Mouse (Mus musculus): ENCODE data around the gene Acyp1.

Acyp1 gene

DNA sequence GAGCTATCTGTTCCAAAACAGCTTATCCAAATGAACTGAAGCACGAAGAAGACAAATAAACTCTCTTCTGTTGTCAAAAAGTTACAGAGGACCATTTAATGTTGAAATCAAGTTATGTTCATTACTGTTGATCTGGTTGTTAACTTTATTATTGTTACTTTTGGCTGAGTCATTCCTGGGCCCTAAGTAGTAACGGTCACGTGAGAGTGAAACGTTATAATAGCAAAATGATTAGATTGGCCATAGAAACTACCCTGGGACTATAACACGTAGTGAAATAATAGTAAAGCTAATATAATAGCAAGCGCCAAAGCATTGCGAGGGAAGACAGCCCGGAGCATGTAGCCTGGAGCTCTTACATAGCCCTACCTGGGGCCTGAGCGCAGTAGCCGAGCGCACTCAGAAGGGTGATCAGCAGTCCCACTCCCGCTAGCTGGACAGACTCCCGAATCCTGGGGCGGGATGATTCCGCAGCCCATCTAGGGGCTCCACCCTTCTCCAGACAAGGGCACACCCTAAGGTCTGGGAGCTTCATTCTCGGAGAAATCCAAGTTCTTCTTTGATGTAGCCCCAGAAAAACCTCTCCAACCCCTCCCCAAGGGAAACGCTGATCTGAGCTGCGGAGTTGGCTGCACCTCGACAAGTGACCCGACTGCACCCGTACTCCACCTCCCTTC is at the start of gene Acyp1:
Acyp1 (minus strand) TSS at position 630 of the 677 bp plus-strand sequence.
- DNase-seq (ENCODE audit: low spot score): no peak

DNA sequence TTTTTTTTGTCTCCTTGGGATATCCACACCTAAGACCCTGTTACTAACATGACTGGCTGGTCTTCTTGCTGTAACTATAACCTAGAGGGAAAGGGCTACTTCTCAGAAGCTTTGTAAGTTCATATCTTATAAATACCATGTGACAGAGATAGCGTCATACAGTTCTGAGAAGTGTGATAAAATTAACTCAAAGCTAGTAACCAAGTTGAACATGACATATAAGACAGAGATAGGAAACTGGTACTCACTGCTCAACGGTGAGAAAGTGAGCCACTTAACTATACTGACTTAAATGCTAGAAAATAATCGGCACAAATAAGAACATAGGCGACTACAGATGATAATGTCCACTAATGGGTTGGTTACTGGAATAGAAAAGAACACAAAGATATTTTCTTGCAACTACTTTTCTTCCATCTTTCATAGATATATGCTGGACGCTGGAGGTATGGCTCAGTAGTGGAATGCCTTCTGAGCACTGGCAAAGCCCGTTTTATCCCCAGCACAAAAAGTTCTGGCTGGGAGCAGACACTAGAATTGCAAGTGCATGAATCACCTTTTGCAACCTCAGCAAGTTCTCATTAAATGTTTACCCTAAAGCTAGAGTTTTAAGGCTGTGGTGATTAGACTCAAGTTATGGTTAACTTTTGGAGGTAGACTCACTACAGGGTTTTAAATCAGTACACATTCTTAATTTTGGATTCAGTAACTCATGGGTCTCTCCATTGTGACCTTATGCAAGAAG is 49.5 kb upstream of the Acyp1 start:
- no peak for DNase-seq (ENCODE audit: low spot score)

DNA sequence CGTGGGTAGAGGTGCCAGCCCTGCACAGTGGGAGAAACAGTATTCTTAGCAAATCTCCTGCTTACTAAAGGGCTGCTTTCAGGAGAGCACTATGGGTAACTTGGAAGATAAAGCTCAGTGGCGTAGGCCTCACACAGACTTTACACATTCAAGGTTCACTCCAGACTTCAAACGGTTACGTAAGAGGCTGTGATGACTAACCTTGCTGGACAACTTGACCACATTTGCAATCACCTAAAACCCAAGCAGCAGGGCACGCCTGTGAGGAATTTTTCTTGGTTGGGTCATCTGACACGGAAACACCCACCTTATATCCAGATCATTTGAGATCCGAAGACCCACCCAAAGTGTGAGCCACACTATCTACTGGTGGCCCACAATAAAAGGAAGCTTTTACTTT is 41.9 kb upstream of the Acyp1 start:
- no peak for DNase-seq (ENCODE audit: low spot score)

DNA sequence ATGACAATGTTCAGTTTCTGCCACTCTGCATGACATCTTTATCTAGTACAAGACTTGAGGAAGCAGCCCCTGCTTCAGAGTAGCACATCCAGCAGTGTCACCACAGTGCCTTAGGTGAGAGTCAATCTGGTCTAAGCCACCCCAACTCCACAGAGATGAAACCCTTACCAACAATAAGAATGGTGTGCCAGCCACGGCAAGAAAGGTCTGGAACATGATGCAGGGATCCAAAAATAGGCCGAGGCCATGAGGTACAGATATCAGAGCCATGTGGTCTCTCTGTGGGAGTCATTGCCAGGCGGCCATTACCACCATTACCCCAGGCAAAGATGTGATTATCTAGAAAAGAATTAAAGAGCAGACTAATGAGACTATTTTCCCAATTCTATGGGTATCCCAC is 20.4 kb upstream of the Acyp1 start:
- no peak for DNase-seq (ENCODE audit: low spot score)

DNA sequence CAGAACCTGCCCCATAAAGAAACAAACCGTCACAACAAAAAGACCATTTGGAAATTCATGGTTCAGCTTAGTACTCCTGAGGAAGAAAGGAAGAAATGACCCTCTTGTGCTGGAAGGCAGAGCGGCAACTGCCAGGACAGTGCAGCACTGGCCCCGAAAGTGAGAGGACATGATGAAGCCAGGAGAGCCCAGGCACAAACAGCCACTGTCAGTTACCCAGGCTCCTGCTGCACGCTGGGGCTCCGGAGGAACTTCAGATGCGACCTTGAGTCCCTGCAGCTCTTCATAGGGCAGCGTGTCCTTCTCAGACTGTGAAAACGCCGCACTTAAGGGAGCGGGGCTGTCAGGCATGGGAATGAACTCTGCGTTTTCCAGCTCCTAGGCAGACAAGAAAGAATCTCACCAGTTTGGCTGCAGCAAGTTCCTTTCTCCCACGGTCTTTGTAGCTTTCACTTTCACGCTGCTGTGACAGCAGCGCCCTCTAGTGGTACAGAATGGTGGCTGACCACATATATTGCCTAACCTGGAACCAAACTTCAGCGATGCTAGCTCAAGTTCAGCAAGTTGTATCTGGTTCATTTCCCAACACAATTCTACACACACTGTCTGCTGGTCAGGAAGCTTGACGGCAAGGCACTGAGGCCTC is 17.1 kb upstream of the Acyp1 start:
- DNase-seq (ENCODE audit: low spot score): peak; percentile 76

DNA sequence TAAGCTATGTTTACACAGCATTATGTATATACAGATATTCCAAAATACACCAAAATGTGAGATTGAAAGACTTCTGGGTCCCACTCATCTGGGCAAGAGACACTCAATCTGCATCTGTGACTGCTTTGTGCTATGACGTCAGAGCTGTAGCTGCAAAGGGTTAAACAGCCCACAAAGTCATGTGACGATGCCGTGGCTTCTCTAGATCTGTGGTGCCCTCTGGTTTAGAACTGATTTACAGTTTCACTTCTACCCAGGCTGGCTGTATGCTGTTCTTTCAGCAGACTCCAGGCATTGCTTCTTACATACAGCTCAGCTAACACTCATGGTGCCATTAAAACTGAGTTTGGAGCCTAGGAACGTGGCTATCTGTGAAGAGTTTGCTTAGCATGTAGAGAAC is 16.5 kb upstream of the Acyp1 start:
- DNase-seq (ENCODE audit: low spot score): no peak

DNA sequence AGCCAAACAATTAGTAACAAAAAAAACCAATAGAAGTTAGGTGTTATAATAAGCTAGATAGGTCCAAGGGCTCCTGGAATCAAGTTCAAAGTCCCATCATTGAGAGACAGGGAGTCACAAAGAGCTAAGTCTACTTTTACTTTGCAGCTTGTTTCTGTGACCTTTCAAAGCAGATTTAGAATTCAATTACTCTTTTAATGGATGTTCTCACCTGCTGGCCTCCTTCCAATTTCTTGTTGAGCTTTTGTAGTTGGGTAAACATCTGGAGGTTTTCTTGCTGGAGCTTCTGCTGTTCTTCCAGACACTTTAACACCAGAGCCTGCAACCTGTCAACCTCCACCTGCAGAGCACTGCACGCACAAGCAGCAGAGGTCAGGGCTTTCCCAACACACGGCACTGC is 15.0 kb upstream of the Acyp1 start:
- DNase-seq (ENCODE audit: low spot score): no peak

DNA sequence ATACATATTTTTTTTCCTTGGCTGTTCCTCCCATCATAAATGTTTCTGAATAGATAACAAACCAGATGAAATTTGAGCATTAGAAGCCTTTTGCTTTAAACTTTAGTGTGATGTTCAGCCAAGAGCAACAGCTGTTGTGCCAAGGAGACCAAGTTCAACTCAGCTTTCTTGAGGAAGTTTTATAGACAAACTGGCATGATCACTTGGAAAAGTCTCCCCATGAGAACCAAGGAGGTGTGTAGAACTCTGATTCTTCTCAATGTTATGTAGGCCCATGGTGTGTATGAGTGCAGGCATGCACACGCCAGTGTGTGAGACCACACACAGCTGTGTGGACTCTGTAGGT is 10.6 kb upstream of the Acyp1 start:
- DNase-seq (ENCODE audit: low spot score): no peak

DNA sequence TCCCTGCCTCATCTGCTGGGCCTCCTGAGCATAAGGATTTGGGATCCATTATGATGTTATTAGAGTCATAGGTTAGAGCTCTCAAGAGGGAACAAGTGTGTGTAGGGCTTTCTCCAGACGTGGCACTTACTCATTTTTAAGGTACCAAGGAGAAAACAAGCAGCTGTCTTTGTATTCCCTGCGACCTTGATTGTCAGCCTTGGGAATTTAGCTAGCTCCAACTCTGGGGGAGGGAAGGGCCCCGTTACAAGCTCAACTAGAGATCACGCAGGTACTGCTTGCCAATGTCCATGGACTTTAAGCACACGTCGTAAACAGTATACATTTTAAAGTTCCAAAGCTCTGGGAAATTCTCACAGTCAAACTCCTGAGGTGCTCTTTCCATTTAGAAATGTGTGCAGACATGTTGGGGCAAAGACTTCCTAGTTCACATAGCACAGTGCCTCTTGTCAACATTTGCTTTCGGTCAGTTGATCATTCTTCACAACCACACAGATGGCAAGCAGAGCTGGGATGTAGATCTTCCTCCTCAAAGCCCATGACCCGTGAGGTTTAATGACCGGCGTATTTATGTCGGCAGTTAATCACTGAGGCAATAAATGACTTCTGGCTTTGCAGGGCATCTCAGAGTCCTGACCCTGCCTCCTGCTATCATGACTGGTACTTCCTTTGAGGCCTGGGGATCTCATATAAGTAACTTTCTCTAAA is 10.0 kb upstream of the Acyp1 start:
- DNase-seq (ENCODE audit: low spot score): peak; percentile 53

DNA sequence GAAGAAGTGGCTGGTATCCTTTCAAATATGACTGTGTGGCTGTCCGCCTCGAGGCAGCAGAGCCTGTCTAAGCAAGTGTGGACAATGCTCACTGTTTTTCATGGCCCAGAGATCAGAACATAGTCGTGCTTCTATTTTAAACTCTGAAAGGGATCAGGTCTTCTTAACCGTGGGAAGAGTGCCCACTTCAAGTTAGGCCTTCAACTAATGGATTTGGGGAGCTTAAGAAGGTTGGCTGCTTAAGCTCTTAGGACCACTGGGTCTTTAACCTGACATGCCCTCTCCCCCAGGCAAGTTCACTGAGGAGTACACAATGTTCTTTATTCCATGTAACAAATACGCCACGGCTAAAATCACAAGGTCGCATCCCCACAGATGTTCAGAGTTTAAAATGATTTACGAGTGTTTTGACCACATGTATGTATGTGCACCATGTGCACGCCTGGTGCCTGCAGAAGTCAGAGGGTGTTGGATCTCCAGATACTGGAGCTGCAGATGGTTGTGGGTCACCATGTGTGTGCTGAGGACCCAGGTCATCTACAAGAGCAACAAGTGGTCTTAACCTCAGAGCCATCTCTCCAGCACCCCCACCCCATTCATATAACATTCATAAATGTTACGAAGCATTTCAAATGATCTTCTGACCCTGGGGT is 9.2 kb upstream of the Acyp1 start:
- no peak for DNase-seq (ENCODE audit: low spot score)

DNA sequence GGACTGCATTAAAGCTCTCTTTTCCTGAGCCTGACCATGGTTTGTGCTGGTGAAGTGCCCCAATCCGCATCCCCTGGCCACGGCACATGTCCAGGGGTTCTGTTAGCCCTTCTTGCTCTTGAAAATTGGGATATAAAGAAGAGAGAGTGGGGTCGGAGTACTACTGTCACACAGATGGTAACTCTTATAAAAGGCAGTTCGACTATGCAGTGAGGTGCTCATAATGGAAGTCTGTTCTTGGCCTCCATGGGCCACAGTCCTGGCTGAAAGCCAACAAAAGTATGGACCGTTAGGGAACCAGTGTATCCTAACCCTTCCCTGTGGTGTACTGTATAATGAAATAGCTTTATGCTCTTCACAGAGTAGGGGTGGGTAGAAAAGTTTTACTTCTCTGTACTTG is 8.7 kb upstream of the Acyp1 start:
- DNase-seq (ENCODE audit: low spot score): no peak

DNA sequence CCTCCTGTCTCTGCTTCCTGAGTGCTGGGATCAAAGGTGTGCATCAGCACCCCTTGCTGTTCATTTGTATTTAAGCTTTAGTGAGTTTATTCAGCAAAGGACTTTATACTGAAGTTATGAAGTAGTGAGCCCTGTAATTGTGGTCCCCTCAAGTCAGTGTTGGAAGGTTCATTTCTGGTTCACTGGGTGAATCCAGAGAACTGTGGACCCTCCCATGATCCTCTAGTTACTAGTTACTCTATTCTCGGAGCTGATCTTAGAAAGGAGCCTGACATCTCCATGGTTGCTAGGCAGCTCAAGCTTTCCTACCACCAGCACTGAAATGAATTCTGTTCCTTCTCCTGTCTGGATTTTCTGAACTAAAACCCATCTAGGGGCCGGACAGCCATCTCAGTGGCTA is 7.3 kb upstream of the Acyp1 start:
- no peak for DNase-seq (ENCODE audit: low spot score)

DNA sequence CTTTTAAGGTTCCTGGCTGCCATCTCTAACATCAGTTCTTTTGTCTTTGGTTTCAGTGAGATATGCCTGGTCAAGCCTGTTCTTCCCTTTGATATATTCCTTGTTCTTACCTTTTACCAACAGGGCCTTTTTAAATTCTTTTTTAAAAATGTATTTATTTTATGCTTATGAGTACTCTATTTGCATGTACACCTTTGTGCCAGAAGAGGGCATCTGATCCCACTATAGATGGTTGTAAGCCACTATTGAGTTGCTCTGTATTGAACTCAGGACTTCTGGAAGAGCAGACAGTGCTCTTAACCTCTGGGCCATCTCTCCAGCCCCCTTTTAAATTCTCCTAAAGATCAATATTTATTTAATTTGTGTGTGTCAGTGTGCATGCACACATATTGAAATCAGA is 4.7 kb upstream of the Acyp1 start:
- DNase-seq (ENCODE audit: low spot score): no peak

DNA sequence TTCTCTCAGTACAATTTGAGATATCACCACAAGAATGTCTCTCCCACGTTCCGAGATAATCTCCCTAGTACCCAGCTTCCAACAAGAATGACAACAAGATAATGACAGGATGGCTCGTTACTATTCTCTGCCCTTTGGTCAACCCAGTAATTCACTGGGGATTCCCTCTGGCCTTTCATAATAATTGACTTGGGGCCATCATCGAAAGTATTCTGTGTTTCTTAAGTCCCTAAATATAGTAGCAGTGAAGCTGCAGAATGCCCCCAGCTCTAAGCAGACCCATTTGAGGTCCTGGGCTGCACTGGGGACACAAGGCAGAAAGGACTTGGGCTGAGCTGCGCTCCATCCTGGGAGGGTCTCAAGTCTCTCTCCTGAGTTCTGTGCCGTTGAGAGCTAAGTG is 4.0 kb upstream of the Acyp1 start:
- DNase-seq (ENCODE audit: low spot score): no peak

DNA sequence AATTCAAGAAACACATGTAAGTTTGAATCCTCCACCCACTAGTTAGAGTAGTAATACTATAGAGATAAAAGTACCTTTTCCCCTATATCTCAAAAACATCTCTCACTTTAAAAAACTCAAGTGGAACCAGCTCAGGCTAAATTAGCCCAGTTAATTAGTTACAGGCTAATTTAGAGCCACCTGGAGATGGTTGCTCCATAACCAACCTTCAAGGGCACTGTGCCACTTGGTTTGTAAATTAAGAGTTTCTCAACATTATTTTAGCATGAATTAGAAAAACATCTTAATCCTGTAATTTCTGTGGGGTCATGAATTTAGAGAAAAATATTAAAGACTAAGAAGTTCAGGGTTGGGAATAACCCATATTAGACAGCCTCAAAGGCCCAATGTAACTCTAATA is 3.3 kb upstream of the Acyp1 start:
- no peak for DNase-seq (ENCODE audit: low spot score)

DNA sequence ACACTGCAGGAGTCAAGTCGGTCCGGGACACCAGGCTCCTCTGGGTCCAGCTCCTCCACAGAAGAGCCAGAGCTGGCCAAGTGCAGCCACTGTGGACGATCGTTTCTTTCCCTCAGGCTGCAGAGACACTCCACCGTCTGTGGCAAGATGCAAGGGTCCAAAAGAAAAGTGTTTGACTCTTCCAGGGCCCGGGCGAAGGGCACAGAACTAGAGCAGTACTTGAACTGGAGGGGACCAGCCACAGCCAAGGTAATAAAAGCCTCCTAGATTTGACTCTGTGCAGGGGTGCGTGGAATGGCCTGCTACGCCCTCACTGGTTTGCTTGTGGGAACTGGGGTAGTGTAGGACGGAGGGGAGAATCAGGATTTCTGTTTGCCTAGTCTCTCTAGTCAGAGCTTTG is 2.4 kb upstream of the Acyp1 start:
- no peak for DNase-seq (ENCODE audit: low spot score)

DNA sequence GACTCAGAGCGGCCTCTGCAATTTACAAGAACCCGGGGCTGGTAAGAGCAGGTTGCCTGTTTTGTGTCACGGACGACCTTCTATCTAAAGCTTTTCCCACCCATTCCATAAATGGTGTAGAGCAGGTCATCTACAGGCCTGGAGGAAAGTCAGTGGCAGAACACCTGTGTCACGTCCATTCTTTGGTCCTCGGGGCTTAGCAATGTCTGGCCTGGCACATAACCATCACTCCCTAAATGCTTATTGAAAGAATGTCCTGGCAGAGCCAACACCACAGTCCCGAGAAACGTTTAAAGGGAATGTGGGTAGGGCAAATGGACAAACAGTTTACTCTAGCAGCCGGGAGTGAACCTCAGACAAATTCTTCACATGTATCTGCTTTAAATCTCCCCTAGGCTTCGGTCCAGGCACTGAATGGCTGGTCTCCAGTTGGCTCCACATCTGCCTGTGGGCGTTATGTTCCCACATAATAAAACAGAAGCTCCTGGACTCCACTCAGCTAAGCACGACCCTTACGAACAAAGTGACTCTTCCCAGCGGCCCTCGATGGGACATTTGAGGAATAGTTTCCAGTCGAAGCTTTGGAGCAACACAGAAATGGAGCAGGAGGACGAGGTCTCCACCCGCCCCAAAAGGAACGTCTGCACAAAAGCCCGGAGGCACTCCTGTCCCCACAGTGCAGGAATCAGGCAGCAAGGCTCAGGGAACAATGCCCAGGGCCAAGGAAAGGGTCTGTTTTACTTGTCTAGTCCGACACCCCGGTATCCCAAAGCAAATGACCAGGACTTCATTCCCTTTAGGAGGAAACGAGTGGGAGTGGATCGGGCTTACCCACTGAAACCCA is 1.1 kb upstream of the Acyp1 start:
- no peak for DNase-seq (ENCODE audit: low spot score)

DNA sequence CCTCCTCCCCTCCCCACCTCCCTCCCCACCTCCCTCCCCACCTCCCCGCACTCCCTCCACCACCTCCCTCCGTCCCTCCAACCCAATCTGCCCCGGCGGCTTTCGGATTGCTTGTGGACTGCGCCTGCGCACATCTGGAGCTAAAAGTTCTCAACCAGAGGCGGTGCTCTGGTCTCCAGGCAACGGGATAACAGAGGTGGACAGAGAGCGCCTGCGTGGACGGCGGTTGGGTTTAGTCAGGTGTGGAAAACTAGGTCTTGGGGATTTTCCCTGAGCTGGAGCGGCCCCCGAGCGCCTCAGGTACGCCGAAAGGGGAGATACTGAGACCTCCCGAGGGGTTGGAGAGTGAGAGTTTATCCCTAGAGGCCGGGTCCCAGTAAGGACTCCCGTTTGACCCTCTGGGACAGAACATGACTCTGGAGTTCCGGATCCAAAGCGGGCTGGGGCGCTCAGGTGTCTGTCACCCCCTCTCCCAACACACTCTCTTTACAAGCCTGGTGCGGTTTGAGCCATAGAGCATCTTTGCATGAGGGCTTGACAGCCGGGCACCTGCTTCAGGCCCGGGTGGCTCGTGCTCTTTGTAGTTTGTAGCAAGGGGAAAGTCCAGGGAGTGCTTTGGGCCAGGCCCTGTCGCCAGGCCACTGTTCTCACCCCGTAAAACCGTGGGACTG is 383 bp upstream of the Acyp1 start, which contains the start of gene Zc2hc1c:
Zc2hc1c (plus strand) TSS at position 106 of the 671 bp plus-strand sequence.
- peak; percentile 88 for DNase-seq (ENCODE audit: low spot score)

DNA sequence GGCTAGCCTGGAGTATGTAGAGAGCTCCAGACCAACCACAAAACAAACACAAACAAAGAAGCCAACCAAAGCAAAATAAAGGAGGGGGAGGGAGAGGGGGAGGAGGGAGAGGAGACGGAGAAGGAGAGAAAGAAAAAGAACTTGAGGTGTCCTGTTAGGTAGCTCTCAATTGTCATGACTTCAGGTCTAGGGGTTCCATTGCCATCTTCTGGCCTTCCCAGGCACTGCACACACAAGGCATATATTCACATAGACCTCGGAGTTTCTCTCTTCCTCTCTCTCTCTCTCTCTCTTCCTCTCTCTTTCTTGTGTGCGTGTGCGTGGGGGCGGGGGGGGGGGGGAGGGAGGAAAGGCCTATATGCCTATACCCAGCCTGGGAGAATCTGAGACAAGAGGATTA is 1.3 kb downstream of the Acyp1 start:
- DNase-seq (ENCODE audit: low spot score): no peak

DNA sequence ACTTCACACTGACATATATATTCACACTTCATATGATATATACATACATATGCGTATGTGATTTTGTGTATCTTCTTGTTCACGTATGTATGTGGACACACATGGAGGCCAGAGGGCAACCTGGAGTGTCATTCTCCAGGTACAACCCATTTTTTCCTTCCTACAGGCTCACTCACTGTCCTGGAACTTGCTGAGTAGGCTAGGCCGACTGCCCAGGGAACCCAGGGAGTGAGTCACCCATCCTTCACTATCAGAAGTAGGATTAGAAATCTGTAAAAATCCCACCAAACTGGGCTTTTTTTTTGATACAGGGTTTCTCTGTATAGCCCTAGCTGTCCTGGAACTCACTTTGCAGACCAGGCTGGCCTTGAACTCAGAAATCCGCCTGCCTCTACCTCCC is 3.2 kb downstream of the Acyp1 start:
- DNase-seq (ENCODE audit: low spot score): no peak

DNA sequence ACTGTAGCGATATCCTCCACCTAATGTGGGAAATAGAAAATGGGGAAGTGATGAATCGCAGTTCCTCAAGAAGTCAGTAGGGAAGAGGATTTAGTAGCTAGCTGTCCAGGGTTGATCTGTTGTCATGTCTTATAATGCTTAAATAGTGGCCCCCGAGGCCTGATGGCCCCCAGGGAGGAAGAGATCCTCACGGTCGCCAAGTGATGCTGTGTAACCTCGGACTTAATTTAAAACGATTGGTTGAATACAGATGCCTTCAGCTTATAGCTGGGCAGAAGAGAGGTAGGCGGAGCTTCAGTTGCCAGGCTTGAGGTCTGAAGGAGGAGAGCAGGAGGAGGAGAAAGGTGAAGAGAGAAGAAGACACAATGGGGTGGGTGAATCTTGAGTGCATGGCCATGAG is 3.9 kb downstream of the Acyp1 start:
- DNase-seq (ENCODE audit: low spot score): no peak
